Mouse (Mus musculus) limb, embryonic 15.5 days (tissue): ENCODE data around the gene Capns2. TPM values are rescaled to one million over a fixed set of nuclear protein-coding genes. Genes with fewer than 3 reads are reported as not detected.

Source experiments
- ATAC-seq: fragments of 200-750 bp; cut with Nextera tagmentation; 2 replicates; pipeline ENCODE4 v1.8.0; 2017; ENCODE audit warnings: low read depth, moderate TSS enrichment; ENCODE audit not compliant: insufficient number of reproducible peaks, low FRiP score, low TSS enrichment
- H3K27ac ChIP-seq: fragments of 300-500 bp; sonication (generic); 2 replicates; pipeline ENCODE4 v1.5.1; 2015; ENCODE audit warnings: moderate library complexity, mild to moderate bottlenecking, inconsistent platforms
- H3K27me3 ChIP-seq: fragments of 300-500 bp; sonication (generic); 2 replicates; pipeline ENCODE4 v1.6.1; 2015; ENCODE audit warnings: inconsistent platforms
- H3K36me3 ChIP-seq: fragments of 300-500 bp; sonication (generic); 2 replicates; pipeline ENCODE4 v1.6.1; 2015; ENCODE audit warnings: inconsistent platforms
- H3K4me1 ChIP-seq: fragments of 300-500 bp; sonication (generic); 2 replicates; pipeline ENCODE4 v1.6.1; 2015; ENCODE audit warnings: inconsistent platforms
- H3K4me2 ChIP-seq: fragments of 300-500 bp; sonication (generic); 2 replicates; pipeline ENCODE4 v1.6.1; 2015; ENCODE audit warnings: mild to moderate bottlenecking, inconsistent platforms
- H3K4me3 ChIP-seq: fragments of 300-500 bp; sonication (generic); 2 replicates; pipeline ENCODE4 v1.5.1; 2015; ENCODE audit warnings: mild to moderate bottlenecking, inconsistent platforms
- H3K9ac ChIP-seq: fragments of 300-500 bp; sonication (generic); 2 replicates; pipeline ENCODE4 v1.6.1; 2015; ENCODE audit warnings: inconsistent platforms
- H3K9me3 ChIP-seq: fragments of 300-500 bp; sonication (generic); 2 replicates; pipeline ENCODE4 v1.6.1; 2016; ENCODE audit warnings: inconsistent platforms
- WGBS: fragments of 180-500 bp; shearing (Covaris S2); methylation state at CpG from one replicate; pipeline ENCODE4 v1.1.7; 2015; 5-methylcytosine and 5-hydroxymethylcytosine counted together
- microRNA-seq: library from miRNA; unstranded; fragments of <30 nt; microRNA quantifications from one replicate; pipeline ENCODE4, GENCODE M21; 2016
- polyA plus RNA-seq: library from polyadenylated mRNA; unstranded; fragments of >200 nt; fragmentation: Nextera tagmentation; extraction: Ambion mirVana; gene quantifications from 2 replicates; pipeline ENCODE4 v1.2.1, GENCODE M21; 2015

Gene Capns2
- polyA plus RNA-seq, 1 experiment from 2014 or later = 107 TPM

GRCm38 (mm10) chr8:92908448-92908847, 7.2 kb downstream of the Capns2 start:
- no peak overlapping the region for H3K27ac ChIP-seq
- H3K4me2 ChIP-seq = no peak overlapping the region
- no peak overlapping the region for H3K4me3 ChIP-seq
- ATAC-seq = no peak
- H3K36me3 ChIP-seq = 0 out of 2 replicates have a peak, but pooled peaks cover 2% of the 10 kb centered on the region
- 93% methylated on average over 2 of the region's 2 CpGs for WGBS
- H3K27me3 ChIP-seq = no peaks in the 10 kb centered on the region
- H3K4me1 ChIP-seq = peaks cover 3% of the 10 kb centered on the region; the same call in 1 of the 2 replicates
- H3K9me3 ChIP-seq = no peaks in the 10 kb centered on the region
- H3K9ac ChIP-seq = no peak overlapping the region

GRCm38 (mm10) chr8:92911477-92911876, 10.3 kb downstream of the Capns2 start:
- H3K9ac ChIP-seq = no peak overlapping the region
- 0 out of 2 replicates have a peak, but pooled peaks cover 2% of the 10 kb centered on the region for H3K36me3 ChIP-seq
- ATAC-seq = no peak
- no peaks in the 10 kb centered on the region for H3K9me3 ChIP-seq
- no peaks in the 10 kb centered on the region for H3K27me3 ChIP-seq
- peaks cover 6% of the 10 kb centered on the region; the same call in 1 of the 2 replicates for H3K4me1 ChIP-seq
- WGBS = 81% methylated on average over 3 of the region's 3 CpGs
- no peak overlapping the region for H3K27ac ChIP-seq
- no peak overlapping the region for H3K4me2 ChIP-seq
- no peak overlapping the region for H3K4me3 ChIP-seq

GRCm38 (mm10) chr8:92913396-92913795, 12.2 kb downstream of the Capns2 start:
- H3K4me1 ChIP-seq = peaks cover 6% of the 10 kb centered on the region; the same call in 1 of the 2 replicates
- no peak overlapping the region for H3K4me2 ChIP-seq
- peak overlapping the region; percentile 48 for H3K27ac ChIP-seq
- no peak overlapping the region for H3K4me3 ChIP-seq
- no peaks in the 10 kb centered on the region for H3K27me3 ChIP-seq
- WGBS = 30% methylated on average over 7 of the region's 7 CpGs
- H3K9me3 ChIP-seq = no peaks in the 10 kb centered on the region
- H3K36me3 ChIP-seq = 0 out of 2 replicates have a peak, but pooled peaks cover 2% of the 10 kb centered on the region
- 0 out of 2 replicates have a peak, but pooled peaks have one; percentile 44 for ATAC-seq
- H3K9ac ChIP-seq = no peak overlapping the region

- ATAC-seq = no peak
- H3K4me2 ChIP-seq = no peak overlapping the region
- H3K36me3 ChIP-seq = no peaks in the 10 kb centered on the region
- H3K4me3 ChIP-seq = no peak overlapping the region
- no peaks in the 10 kb centered on the region for H3K9me3 ChIP-seq
- WGBS = 84% methylated on average over 3 of the region's 3 CpGs
- H3K27ac ChIP-seq = no peak overlapping the region
- H3K27me3 ChIP-seq = no peaks in the 10 kb centered on the region
- peaks cover 6% of the 10 kb centered on the region; the same call in 1 of the 2 replicates for H3K4me1 ChIP-seq
- H3K9ac ChIP-seq = no peak overlapping the region
These were observed 14.9 kb downstream of the Capns2 start for GRCm38 (mm10) chr8:92916082-92916481.

- H3K27ac ChIP-seq = no peak overlapping the region
- H3K4me1 ChIP-seq = no peaks in the 10 kb centered on the region
- no peaks in the 10 kb centered on the region for H3K36me3 ChIP-seq
- ATAC-seq = no peak
- H3K9ac ChIP-seq = no peak overlapping the region
- no peak overlapping the region for H3K4me3 ChIP-seq
- no peak overlapping the region for H3K4me2 ChIP-seq
- 84% methylated on average over 3 of the region's 3 CpGs for WGBS
- no peaks in the 10 kb centered on the region for H3K9me3 ChIP-seq
- no peaks in the 10 kb centered on the region for H3K27me3 ChIP-seq
These were observed 20.6 kb downstream of the Capns2 start for GRCm38 (mm10) chr8:92921768-92922167.

GRCm38 (mm10) chr8:92928986-92929385, 27.8 kb downstream of the Capns2 start:
- WGBS = 62% methylated on average over 4 of the region's 4 CpGs
- no peaks in the 10 kb centered on the region for H3K36me3 ChIP-seq
- no peak overlapping the region for H3K4me2 ChIP-seq
- no peaks in the 10 kb centered on the region for H3K9me3 ChIP-seq
- no peak for ATAC-seq
- H3K4me1 ChIP-seq = no peaks in the 10 kb centered on the region; the same call in 1 of the 2 replicates
- no peak overlapping the region for H3K9ac ChIP-seq
- H3K27me3 ChIP-seq = no peaks in the 10 kb centered on the region
- no peak overlapping the region for H3K4me3 ChIP-seq
- H3K27ac ChIP-seq = no peak overlapping the region

GRCm38 (mm10) chr8:92938056-92938455, 36.8 kb downstream of the Capns2 start:
- Histone ChIP-seq H3K36me3 (no peaks in the 10 kb centered on the region), H3K9me3 (no peaks in the 10 kb centered on the region), H3K9ac (no peak overlapping the region), H3K27me3 (no peaks in the 10 kb centered on the region), H3K27ac (no peak overlapping the region), H3K4me1 (no peaks in the 10 kb centered on the region), H3K4me2 (no peak overlapping the region), H3K4me3 (no peak overlapping the region)
- 71% methylated on average over 4 of the region's 4 CpGs for WGBS
- ATAC-seq = no peak

- 79% methylated on average over 4 of the region's 4 CpGs for WGBS
- Histone ChIP-seq H3K4me3 (no peak overlapping the region), H3K27ac (no peak overlapping the region), H3K9ac (no peak overlapping the region), H3K9me3 (no peaks in the 10 kb centered on the region), H3K36me3 (no peaks in the 10 kb centered on the region), H3K4me1 (no peaks in the 10 kb centered on the region), H3K4me2 (no peak overlapping the region), H3K27me3 (no peaks in the 10 kb centered on the region)
- ATAC-seq = no peak
These were observed 47.9 kb downstream of the Capns2 start for GRCm38 (mm10) chr8:92949071-92949470.

GRCm38 (mm10) chr8:92950639-92951371, 49.6 kb downstream of the Capns2 start:
- 0 out of 2 replicates have a peak, but pooled peaks cover 3% of the 10 kb centered on the region for H3K27me3 ChIP-seq

More at GRCm38 (mm10) chr8:92950639-92951371, 49.6 kb downstream of the Capns2 start:
- no peak overlapping the region for H3K27ac ChIP-seq
- no peak overlapping the region for H3K4me3 ChIP-seq
- 82% methylated on average over 12 of the region's 12 CpGs for WGBS
- no peak overlapping the region for H3K9ac ChIP-seq
- H3K4me2 ChIP-seq = no peak overlapping the region
- no peaks in the 10 kb centered on the region for H3K36me3 ChIP-seq
- H3K4me1 ChIP-seq = no peaks in the 10 kb centered on the region
- no peak for ATAC-seq
- no peaks in the 10 kb centered on the region for H3K9me3 ChIP-seq

Small RNAs within 50 kb of the gene (microRNA-seq; reads per million reads assigned to microRNA genes)
- not detected for gene Gm22151

Other genes with a start within 250 kb of the Capns2 start
- 5.6 and 7.6 TPM in 2 replicates for gene Irx6, start 227.1 kb upstream of the Capns2 start, polyA plus RNA-seq
- 288 and 295 TPM in 2 replicates for gene Mmp2, start 74.1 kb upstream of the Capns2 start, polyA plus RNA-seq
- gene Lpcat2, start 46.1 kb upstream of the Capns2 start, polyA plus RNA-seq = 12.7 and 14.7 TPM in 2 replicates
- 0.11 and 0.19 TPM in 2 replicates for gene Slc6a2, start 58.7 kb downstream of the Capns2 start, polyA plus RNA-seq
- gene Ces1a, start 146.8 kb downstream of the Capns2 start, polyA plus RNA-seq = not detected in 2 replicates
- not detected in 2 replicates for gene Ces1b, start 178.6 kb downstream of the Capns2 start, polyA plus RNA-seq
- not detected in 2 replicates for gene Ces1c, start 229.9 kb downstream of the Capns2 start, polyA plus RNA-seq